Mouse (Mus musculus): Measurements from ENCODE around the gene Opn5.

Gene Opn5

DNA sequence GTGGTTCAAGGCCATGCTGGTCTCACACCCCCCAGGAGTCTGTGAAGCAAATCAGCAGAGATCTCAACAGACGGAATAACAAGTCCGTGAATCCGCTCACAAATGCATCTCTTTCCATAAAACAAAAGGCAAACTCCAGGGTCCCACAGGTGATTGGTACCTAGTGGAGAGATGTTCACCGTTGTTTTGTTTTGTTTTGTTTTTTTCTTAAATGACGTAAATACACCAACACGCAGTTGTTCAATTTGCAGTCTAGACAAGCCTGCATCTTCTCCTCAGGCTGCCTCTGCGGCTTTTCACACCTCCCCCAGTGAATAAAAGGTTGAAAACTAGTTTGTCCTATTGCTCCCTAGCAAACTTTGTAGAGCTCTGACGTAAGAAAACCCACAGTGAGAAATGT lies at the start of gene Opn5:
TSS of gene Opn5 (minus strand) at position 101 of the 400 bp plus-strand sequence.
- DNase-seq (ENCODE audit: low spot score in 2 of 2): no peak

- peak in 1 of 2 experiments; percentile 65 for DNase-seq (ENCODE audit: low spot score in 2 of 2)
These were observed 47.6 kb upstream of the Opn5 start for GRCm38 (mm10) chr17:42658634-42659422.

- no peak for DNase-seq (ENCODE audit: low spot score in 2 of 2)
These were observed 32.2 kb upstream of the Opn5 start for GRCm38 (mm10) chr17:42643416-42643815.

DNA sequence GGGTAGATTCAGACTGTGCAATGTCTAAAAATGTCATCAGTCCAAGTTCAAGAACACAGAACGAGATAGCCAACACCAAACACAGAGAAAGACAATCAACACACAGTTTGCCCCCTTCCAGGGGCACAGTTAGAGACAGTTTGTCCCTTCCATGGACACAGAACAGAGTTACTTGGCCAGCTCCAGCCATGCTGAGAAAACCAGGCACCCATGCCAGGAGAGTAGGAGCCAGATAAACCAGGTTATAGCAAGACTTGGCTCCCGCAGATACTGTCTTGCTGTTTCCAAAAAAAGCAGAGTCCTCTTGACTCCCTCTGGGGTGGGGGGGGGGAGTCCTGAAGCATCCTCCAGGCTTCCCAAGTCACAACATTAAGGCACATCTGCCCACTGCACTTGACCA lies 19.0 kb upstream of the Opn5 start:
- DNase-seq (ENCODE audit: low spot score in 2 of 2): no peak

- no peak for DNase-seq (ENCODE audit: low spot score in 2 of 2)
These were observed 2.0 kb upstream of the Opn5 start for GRCm38 (mm10) chr17:42613043-42613737.

GRCm38 (mm10) chr17:42608270-42608669 lies 2.9 kb downstream of the Opn5 start:
- no peak for DNase-seq (ENCODE audit: low spot score in 2 of 2)

DNA sequence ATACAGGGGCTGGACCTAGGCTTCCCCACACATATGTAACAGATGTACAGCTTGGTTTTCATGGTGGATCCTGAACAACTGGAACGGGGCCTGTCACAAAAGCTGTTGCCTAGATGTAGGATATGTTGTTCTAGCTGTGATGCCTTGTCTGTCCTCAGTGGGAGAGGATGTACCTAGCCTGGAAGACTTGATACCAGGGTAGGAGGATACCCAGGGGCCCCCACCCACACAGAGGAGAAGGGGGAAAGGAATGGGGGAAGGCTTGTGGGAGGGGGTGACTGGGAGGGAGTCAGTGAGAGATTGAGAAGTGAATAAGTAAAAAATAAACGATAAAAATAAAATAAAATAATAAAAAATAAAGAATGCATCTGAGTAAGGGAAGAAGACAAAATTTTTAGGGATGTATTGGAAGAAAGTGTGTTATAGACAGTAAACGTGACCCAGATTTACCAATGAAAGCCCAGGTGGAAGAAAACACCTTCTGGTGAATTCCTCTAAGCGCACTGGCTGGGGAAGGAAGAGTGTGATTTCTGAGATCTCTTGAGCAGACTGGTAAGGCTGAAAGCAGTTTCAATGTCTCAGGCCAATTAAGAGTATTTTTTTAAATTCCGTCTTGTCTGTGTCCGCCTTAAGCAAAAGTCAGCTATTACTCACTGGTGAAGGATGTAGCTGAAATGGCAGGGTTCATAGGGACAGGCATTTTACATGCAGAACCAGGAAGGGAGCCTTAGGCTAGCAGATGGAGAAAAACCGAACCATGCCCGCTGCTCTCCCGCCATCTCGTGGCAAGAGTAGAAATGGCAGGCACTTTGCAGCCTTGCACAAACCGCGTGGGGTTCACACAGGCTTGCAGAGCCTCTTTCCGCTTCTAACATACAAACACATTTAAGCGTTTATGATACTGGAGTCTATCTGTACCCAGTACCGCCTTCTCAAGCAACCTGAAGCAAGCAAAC lies 8.1 kb downstream of the Opn5 start:
- peak in 1 of 2 experiments; percentile 60 for DNase-seq (ENCODE audit: low spot score in 2 of 2)

- DNase-seq (ENCODE audit: low spot score in 2 of 2): no peak
These were observed 24.7 kb downstream of the Opn5 start for GRCm38 (mm10) chr17:42586486-42586885.

GRCm38 (mm10) chr17:42583029-42583331 lies 28.2 kb downstream of the Opn5 start:
- DNase-seq (ENCODE audit: low spot score in 2 of 2): no peak

GRCm38 (mm10) chr17:42582281-42583028 lies 28.7 kb downstream of the Opn5 start:
- no peak for DNase-seq (ENCODE audit: low spot score in 2 of 2)

GRCm38 (mm10) chr17:42580623-42581022 lies 30.6 kb downstream of the Opn5 start:
- no peak for DNase-seq (ENCODE audit: low spot score in 2 of 2)

GRCm38 (mm10) chr17:42580196-42580595 lies 31.0 kb downstream of the Opn5 start:
- DNase-seq (ENCODE audit: low spot score in 2 of 2): no peak

DNA sequence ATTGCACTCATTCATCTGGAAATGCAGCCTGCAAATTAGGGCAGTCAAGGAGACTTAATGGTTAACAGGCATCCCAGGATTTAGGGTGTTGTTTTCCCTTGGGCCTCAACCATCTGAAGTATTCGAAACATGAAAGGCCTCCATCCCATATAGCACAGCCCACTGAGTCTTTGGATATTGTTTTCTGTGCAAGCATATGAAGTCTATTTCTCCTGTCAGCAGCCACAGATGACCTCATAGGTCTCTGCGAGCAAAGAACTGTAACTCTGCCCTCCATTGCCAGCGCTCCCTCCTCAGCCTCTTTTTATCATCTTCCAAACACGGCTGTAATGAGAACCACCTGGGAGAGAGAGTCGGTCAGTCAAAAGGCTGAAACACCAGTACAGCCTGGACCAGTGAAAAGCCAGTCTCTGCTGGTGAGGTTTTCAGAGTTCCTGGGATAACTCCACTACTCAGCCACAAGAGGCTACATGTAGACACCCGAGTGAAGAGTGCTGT lies 34.5 kb downstream of the Opn5 start:
- DNase-seq (ENCODE audit: low spot score in 2 of 2): no peak

GRCm38 (mm10) chr17:42573786-42574185 lies 37.4 kb downstream of the Opn5 start:
- no peak for DNase-seq (ENCODE audit: low spot score in 2 of 2)

- no peak for DNase-seq (ENCODE audit: low spot score in 2 of 2)
These were observed 61.6 kb downstream of the Opn5 start for GRCm38 (mm10) chr17:42549578-42549977.

- DNase-seq (ENCODE audit: low spot score in 2 of 2): no peak
These were observed 81.0 kb downstream of the Opn5 start for GRCm38 (mm10) chr17:42530147-42530546.

DNA sequence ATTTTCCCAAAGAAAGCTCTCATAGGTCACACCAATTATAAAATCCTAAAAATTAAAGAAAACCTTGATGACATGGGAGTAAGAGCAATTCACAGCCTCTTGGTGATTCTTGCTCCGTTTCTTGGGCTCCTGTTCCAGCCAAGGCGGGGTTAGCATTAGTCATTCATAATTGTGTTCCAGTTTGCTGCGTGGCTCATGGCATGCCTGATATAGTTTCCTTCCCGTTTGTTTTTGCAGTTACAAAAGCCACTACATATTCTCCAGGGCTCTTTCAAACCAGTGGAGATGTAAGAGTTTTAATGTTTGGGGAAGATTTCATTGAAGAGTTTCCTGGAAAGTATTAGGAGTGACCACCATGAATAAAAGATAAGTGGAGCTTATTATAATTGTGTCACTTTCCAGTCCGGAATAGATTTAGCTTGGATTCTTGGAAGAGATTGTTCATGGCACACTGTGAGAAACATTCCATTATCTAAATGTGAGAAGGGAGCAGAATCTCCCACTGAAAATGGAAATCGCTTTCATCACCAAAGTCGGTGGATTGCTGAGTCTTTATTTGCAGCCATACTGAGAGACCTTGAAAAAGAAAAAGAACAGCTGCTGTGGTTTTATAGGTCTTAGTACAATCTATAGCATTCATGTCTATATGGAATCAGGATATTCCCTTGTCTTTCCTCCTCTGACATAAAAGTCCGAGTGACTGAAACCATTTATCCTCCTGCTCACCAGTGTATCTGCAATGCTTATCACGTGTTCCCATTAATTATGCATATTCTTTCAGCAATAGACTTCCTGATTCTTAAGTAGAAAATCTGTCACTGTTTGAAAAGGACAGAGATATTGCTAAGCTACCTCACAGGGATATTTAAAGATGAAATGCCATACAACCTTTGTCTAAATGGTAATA lies 101.6 kb downstream of the Opn5 start:
- no peak for DNase-seq (ENCODE audit: low spot score in 2 of 2)

Measured in spleen, postnatal 4 days (tissue).